Mouse (Mus musculus) Muller cell, postnatal 12 days (primary cell): ENCODE data around the gene Hnrnpab.

Source experiments
- DNase-seq: peaks from one replicate; pipeline ENCODE4 v3.0.0-alpha.2; 2015; ENCODE audit errors: inconsistent ontology term

The Hnrnpab gene

GRCm38 (mm10) chr11:51565951-51566350 is 40.7 kb downstream of the Hnrnpab start:
- DNase-seq, result no peak

GRCm38 (mm10) chr11:51565062-51565461 is 41.6 kb downstream of the Hnrnpab start:
- peak; percentile 18 for DNase-seq

- DNase-seq, result no peak
These were observed 43.4 kb downstream of the Hnrnpab start for GRCm38 (mm10) chr11:51563276-51563675.

GRCm38 (mm10) chr11:51555066-51555465 is 51.6 kb downstream of the Hnrnpab start:
- DNase-seq, result no peak

- DNase-seq, result no peak
These were observed 52.1 kb downstream of the Hnrnpab start for GRCm38 (mm10) chr11:51554590-51554989.

GRCm38 (mm10) chr11:51552091-51552490 is 54.6 kb downstream of the Hnrnpab start:
- DNase-seq, result no peak

GRCm38 (mm10) chr11:51551253-51551652 is 55.4 kb downstream of the Hnrnpab start:
- peak; percentile 95 for DNase-seq
